Mouse (Mus musculus) neural tube, embryonic 12.5 days (tissue): ENCODE measurements around the gene Bbs5. TPM values are rescaled to one million over a fixed set of nuclear protein-coding genes. Genes with fewer than 3 reads are reported as not detected.
A peak's percentile ranks its signal among the peaks of the same experiment; 100 is the strongest.

Source experiments
- ATAC-seq: fragments of 200-750 bp; cut with Nextera tagmentation; 2 replicates; pipeline ENCODE4 v1.8.0; 2017; ENCODE audit warnings: low read depth, mild to moderate bottlenecking, moderate TSS enrichment, moderate library complexity; ENCODE audit not compliant: low FRiP score
- H3K27ac ChIP-seq: fragments of 300-500 bp; sonication (generic); 2 replicates; pipeline ENCODE4 v1.5.1; 2016
- H3K27me3 ChIP-seq: fragments of 300-500 bp; sonication (generic); replicated peaks from 2 replicates; pipeline ENCODE4 v1.6.1; 2016; ENCODE audit warnings: mild to moderate bottlenecking
- H3K36me3 ChIP-seq: fragments of 300-500 bp; sonication (generic); 2 replicates; pipeline ENCODE4 v1.6.1; 2016; ENCODE audit warnings: mild to moderate bottlenecking
- H3K4me1 ChIP-seq: fragments of 300-500 bp; sonication (generic); 2 replicates; pipeline ENCODE4 v1.6.1; 2016
- H3K4me2 ChIP-seq: fragments of 300-500 bp; sonication (generic); replicated peaks from 2 replicates; pipeline ENCODE4 v1.6.1; 2016; ENCODE audit warnings: mild to moderate bottlenecking
- H3K4me3 ChIP-seq: fragments of 300-500 bp; sonication (generic); 2 replicates; pipeline ENCODE4 v1.5.1; 2016
- H3K9ac ChIP-seq: fragments of 300-500 bp; sonication (generic); 2 replicates; pipeline ENCODE4 v1.6.1; 2016; ENCODE audit warnings: mild to moderate bottlenecking
- H3K9me3 ChIP-seq: fragments of 300-500 bp; sonication (generic); 2 replicates; pipeline ENCODE4 v1.6.1; 2016; ENCODE audit warnings: mild to moderate bottlenecking
- WGBS: fragments of 180-500 bp; shearing (Covaris S2); methylation state at CpG from one replicate; pipeline ENCODE4 v1.1.7; 2016; 5-methylcytosine and 5-hydroxymethylcytosine counted together
- polyA plus RNA-seq: library from polyadenylated mRNA; unstranded; fragments of >200 nt; fragmentation: Nextera tagmentation; extraction: Ambion mirVana; gene quantifications from 2 replicates; pipeline ENCODE4 v1.2.1, GENCODE M21; 2016

Bbs5 gene
- polyA plus RNA-seq: 20.7 and 24.0 TPM in 2 replicates

GRCm38 (mm10) chr2:69646726-69647490 is at the start of gene Bbs5:
Gene Bbs5, plus strand, starts transcription at chr2:69647171.
- Histone ChIP-seq H3K4me3 (peak within 1 kb of the TSS; percentile 76), H3K4me1 (no peaks in the 10 kb centered on the region), H3K4me2 (peak within 1 kb of the TSS; percentile 82), H3K27me3 (no peaks in the 10 kb centered on the region), H3K36me3 (no peaks in the 10 kb centered on the region), H3K9ac (peak within 1 kb of the TSS; percentile 69), H3K27ac (no peak within 1 kb of the TSS), H3K9me3 (no peaks in the 10 kb centered on the region)
- 3% methylated on average over 43 of the region's 43 CpGs for WGBS
- ATAC-seq: peak; percentile 94

GRCm38 (mm10) chr2:69603726-69604393 is 43.1 kb upstream of the Bbs5 start:
- 90% methylated on average over 7 of the region's 7 CpGs for WGBS
- Histone ChIP-seq H3K4me2 (no peak overlapping the region), H3K27ac (no peak overlapping the region), H3K27me3 (no peaks in the 10 kb centered on the region), H3K9ac (no peak overlapping the region), H3K9me3 (no peaks in the 10 kb centered on the region), H3K36me3 (no peaks in the 10 kb centered on the region), H3K4me1 (no peaks in the 10 kb centered on the region), H3K4me3 (no peak overlapping the region)
- ATAC-seq: no peak

GRCm38 (mm10) chr2:69606621-69607020 is 40.4 kb upstream of the Bbs5 start:
- H3K27ac ChIP-seq: no peak overlapping the region
- no peaks in the 10 kb centered on the region for H3K27me3 ChIP-seq
- 94% methylated on average over 3 of the region's 3 CpGs for WGBS

GRCm38 (mm10) chr2:69612237-69612636 is 34.7 kb upstream of the Bbs5 start:
- no peaks in the 10 kb centered on the region for H3K27me3 ChIP-seq
- ATAC-seq: no peak
- no peak overlapping the region for H3K27ac ChIP-seq
- no peaks in the 10 kb centered on the region for H3K9me3 ChIP-seq
- 0 out of 2 replicates have a peak, but pooled peaks cover 3% of the 10 kb centered on the region for H3K4me1 ChIP-seq
- H3K36me3 ChIP-seq: no peaks in the 10 kb centered on the region
- no peak overlapping the region for H3K9ac ChIP-seq
- WGBS: 10% methylated on average over 10 of the region's 10 CpGs
- no peak overlapping the region for H3K4me2 ChIP-seq
- no peak overlapping the region for H3K4me3 ChIP-seq

More at GRCm38 (mm10) chr2:69606621-69607020, 40.4 kb upstream of the Bbs5 start:
- Histone ChIP-seq H3K9me3 (no peaks in the 10 kb centered on the region), H3K9ac (no peak overlapping the region), H3K4me2 (no peak overlapping the region), H3K4me3 (no peak overlapping the region), H3K4me1 (no peaks in the 10 kb centered on the region), H3K36me3 (no peaks in the 10 kb centered on the region)
- no peak for ATAC-seq

- H3K9ac ChIP-seq: no peak overlapping the region
- H3K27ac ChIP-seq: no peak overlapping the region
- 0 out of 2 replicates have a peak, but pooled peaks cover 3% of the 10 kb centered on the region for H3K4me1 ChIP-seq
- H3K36me3 ChIP-seq: no peaks in the 10 kb centered on the region
- no peak overlapping the region for H3K4me2 ChIP-seq
- WGBS: 57% methylated on average over 9 of the region's 9 CpGs
- no peak overlapping the region for H3K4me3 ChIP-seq
- H3K9me3 ChIP-seq: no peaks in the 10 kb centered on the region
- no peaks in the 10 kb centered on the region for H3K27me3 ChIP-seq
- no peak for ATAC-seq
These were observed 34.3 kb upstream of the Bbs5 start for GRCm38 (mm10) chr2:69612716-69613115.

GRCm38 (mm10) chr2:69613237-69613636 is 33.7 kb upstream of the Bbs5 start:
- Histone ChIP-seq H3K4me3 (no peak overlapping the region), H3K9ac (no peak overlapping the region), H3K4me1 (0 out of 2 replicates have a peak, but pooled peaks cover 3% of the 10 kb centered on the region), H3K4me2 (no peak overlapping the region), H3K9me3 (no peaks in the 10 kb centered on the region), H3K36me3 (no peaks in the 10 kb centered on the region), H3K27me3 (no peaks in the 10 kb centered on the region), H3K27ac (no peak overlapping the region)
- 84% methylated on average over 4 of the region's 4 CpGs for WGBS
- ATAC-seq: no peak

- Histone ChIP-seq H3K27me3 (no peaks in the 10 kb centered on the region), H3K4me3 (no peak overlapping the region), H3K9me3 (no peaks in the 10 kb centered on the region), H3K4me2 (no peak overlapping the region), H3K36me3 (no peaks in the 10 kb centered on the region), H3K4me1 (no peaks in the 10 kb centered on the region), H3K27ac (no peak overlapping the region), H3K9ac (no peak overlapping the region)
- no peak for ATAC-seq
These were observed 28.6 kb upstream of the Bbs5 start for GRCm38 (mm10) chr2:69618336-69618735.

- Histone ChIP-seq H3K27me3 (no peaks in the 10 kb centered on the region), H3K9ac (no peak overlapping the region), H3K4me3 (no peak overlapping the region), H3K4me2 (no peak overlapping the region), H3K4me1 (no peaks in the 10 kb centered on the region), H3K36me3 (no peaks in the 10 kb centered on the region), H3K9me3 (no peaks in the 10 kb centered on the region), H3K27ac (no peak overlapping the region)
- no peak for ATAC-seq
These were observed 27.7 kb upstream of the Bbs5 start for GRCm38 (mm10) chr2:69619286-69619685.

GRCm38 (mm10) chr2:69629215-69629614 is 17.8 kb upstream of the Bbs5 start:
- Histone ChIP-seq H3K27ac (no peak overlapping the region), H3K36me3 (no peaks in the 10 kb centered on the region), H3K4me1 (0 out of 2 replicates have a peak, but pooled peaks cover 7% of the 10 kb centered on the region), H3K9me3 (no peaks in the 10 kb centered on the region), H3K27me3 (no peaks in the 10 kb centered on the region), H3K4me3 (no peak overlapping the region), H3K9ac (no peak overlapping the region), H3K4me2 (peak overlapping the region; percentile 44)
- 36% methylated on average over 17 of the region's 17 CpGs for WGBS
- ATAC-seq: peak; percentile 80; the same call in 1 of the 2 replicates

- Histone ChIP-seq H3K36me3 (no peaks in the 10 kb centered on the region), H3K4me2 (no peak overlapping the region), H3K27ac (no peak overlapping the region), H3K9me3 (no peaks in the 10 kb centered on the region), H3K27me3 (no peaks in the 10 kb centered on the region), H3K4me1 (0 out of 2 replicates have a peak, but pooled peaks cover 7% of the 10 kb centered on the region), H3K9ac (no peak overlapping the region), H3K4me3 (no peak overlapping the region)
- ATAC-seq: no peak
- 93% methylated on average over 6 of the region's 6 CpGs for WGBS
These were observed 17.1 kb upstream of the Bbs5 start for GRCm38 (mm10) chr2:69629914-69630313.

- no peak for ATAC-seq
- 94% methylated on average over 5 of the region's 5 CpGs for WGBS
These were observed 16.2 kb upstream of the Bbs5 start for GRCm38 (mm10) chr2:69630792-69631191.

GRCm38 (mm10) chr2:69631449-69631848 is 15.5 kb upstream of the Bbs5 start:
- Histone ChIP-seq H3K27ac (no peak overlapping the region), H3K9me3 (no peaks in the 10 kb centered on the region), H3K4me2 (no peak overlapping the region), H3K27me3 (no peaks in the 10 kb centered on the region), H3K4me1 (0 out of 2 replicates have a peak, but pooled peaks cover 7% of the 10 kb centered on the region), H3K36me3 (no peaks in the 10 kb centered on the region), H3K9ac (no peak overlapping the region), H3K4me3 (no peak overlapping the region)
- no peak for ATAC-seq
- 87% methylated on average over 2 of the region's 2 CpGs for WGBS

More at GRCm38 (mm10) chr2:69630792-69631191, 16.2 kb upstream of the Bbs5 start:
- no peaks in the 10 kb centered on the region for H3K27me3 ChIP-seq
- 0 out of 2 replicates have a peak, but pooled peaks cover 7% of the 10 kb centered on the region for H3K4me1 ChIP-seq
- H3K4me2 ChIP-seq: no peak overlapping the region
- no peaks in the 10 kb centered on the region for H3K36me3 ChIP-seq
- H3K4me3 ChIP-seq: no peak overlapping the region
- no peaks in the 10 kb centered on the region for H3K9me3 ChIP-seq
- no peak overlapping the region for H3K27ac ChIP-seq
- no peak overlapping the region for H3K9ac ChIP-seq
